Mouse (Mus musculus): ENCODE results near the gene 1700088E04Rik.

GRCm38 (mm10) chr15:79135783-79136575, 5.1 kb downstream of the 1700088E04Rik start:
- no peak for TF ChIP-seq GATA1 (IDR thresholded peaks at IDR 0.05; ENCODE audit: borderline replicate concordance, low read length)
- no peak for TF ChIP-seq FLI1 (IDR thresholded peaks at IDR 0.05; ENCODE audit: low read length)

All from megakaryocyte, embryonic 14.5 days (primary cell).